Mouse (Mus musculus): ENCODE measurements around the gene 4930453N24Rik. TPM values are rescaled to one million over a fixed set of nuclear protein-coding genes. Genes with fewer than 3 reads are reported as not detected.

The 4930453N24Rik gene
- polyA plus RNA-seq, 1 experiment from 2014 or later = 24.9 TPM

DNA sequence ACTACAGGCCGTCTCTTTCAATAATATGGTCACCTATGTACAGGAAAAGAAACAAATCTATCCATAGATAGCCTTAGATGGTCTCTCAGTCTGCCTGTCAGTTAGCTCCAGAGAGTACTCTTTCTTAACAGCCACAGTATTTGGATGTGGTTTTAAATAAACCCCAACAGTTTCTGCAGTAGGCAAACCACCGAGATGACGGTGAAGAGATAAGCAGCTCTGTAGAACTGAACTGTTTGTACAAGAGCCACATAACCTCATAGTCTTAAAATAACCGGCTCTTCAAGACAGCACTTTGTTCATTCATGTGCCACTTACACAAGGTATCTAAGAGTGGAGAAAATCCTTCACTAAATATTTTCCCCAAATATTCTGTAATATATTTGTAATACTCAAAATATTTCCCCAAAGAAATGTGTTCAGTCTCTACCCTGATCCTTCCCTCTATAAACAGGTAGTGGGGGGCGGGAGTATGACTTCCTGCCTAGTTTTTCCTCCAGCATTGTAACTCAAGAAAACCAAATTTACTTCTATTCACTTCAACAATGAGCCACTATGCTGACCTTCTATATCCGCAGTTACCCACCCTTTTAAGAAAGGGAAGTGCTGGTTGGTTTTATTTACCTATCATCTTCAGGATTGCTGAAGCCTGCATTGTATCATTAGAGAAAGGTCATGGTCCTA is 12.3 kb downstream of the 4930453N24Rik start:
- H3K27me3 ChIP-seq = no peaks in the 10 kb centered on the region
- no peak for ATAC-seq (ENCODE audit: borderline replicate concordance, extremely low read depth, low FRiP score, low TSS enrichment)
- peaks cover 14% of the 10 kb centered on the region for H3K4me1 ChIP-seq
- 35% methylated on average over 6 of the region's 6 CpGs for WGBS
- H3K9me3 ChIP-seq = 0 out of 2 replicates have a peak, but pooled peaks cover 9% of the 10 kb centered on the region
- no peak overlapping the region for H3K4me3 ChIP-seq
- no peak overlapping the region for H3K4me2 ChIP-seq
- H3K9ac ChIP-seq = no peak overlapping the region
- H3K36me3 ChIP-seq = peaks cover 14% of the 10 kb centered on the region
- peak overlapping the region; percentile 64 for H3K27ac ChIP-seq

DNA sequence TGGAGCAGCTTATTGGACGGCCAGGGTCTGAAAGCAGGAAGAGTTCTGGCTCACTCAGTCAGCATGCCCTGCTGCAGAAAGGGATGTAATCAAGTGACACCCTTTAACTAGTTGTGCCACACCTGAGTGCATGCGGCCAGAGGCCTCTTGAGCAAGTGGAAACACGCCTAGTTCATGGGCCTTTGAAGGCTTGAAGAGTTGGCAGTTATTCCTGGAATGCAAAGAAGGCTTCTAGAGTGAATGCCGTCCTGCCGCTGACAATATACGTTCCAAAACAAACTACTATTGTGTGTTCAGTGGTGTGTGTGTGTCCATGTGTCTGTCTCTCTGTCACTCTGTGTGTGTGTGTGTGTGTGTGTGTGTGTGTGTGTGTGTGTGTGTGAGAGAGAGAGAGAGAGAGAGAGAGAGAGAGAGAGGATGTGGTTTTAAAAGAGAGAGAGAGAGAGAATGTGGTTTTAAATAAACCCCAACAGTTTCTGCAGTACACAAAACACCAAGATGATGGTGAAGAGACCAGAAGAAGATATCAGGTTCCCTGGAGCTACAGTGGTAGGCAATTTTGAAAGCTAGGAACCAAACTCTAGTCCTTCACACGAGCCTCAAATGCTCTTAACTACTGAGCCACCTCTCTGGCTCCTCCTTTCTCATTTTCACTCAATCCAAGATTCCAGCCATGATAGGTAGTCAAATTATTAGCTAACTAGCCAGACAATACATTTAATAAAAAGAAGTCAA is 13.1 kb downstream of the 4930453N24Rik start:
- ATAC-seq (ENCODE audit: borderline replicate concordance, extremely low read depth, low FRiP score, low TSS enrichment) = peak; percentile 60
- Histone ChIP-seq H3K36me3 (peaks cover 6% of the 10 kb centered on the region), H3K4me1 (peaks cover 14% of the 10 kb centered on the region), H3K4me3 (no peak overlapping the region), H3K27ac (peak overlapping the region; percentile 64), H3K9me3 (0 out of 2 replicates have a peak, but pooled peaks cover under 1% of the 10 kb centered on the region), H3K27me3 (no peaks in the 10 kb centered on the region), H3K4me2 (no peak overlapping the region), H3K9ac (no peak overlapping the region)
- WGBS = 69% methylated on average over 7 of the region's 7 CpGs

DNA sequence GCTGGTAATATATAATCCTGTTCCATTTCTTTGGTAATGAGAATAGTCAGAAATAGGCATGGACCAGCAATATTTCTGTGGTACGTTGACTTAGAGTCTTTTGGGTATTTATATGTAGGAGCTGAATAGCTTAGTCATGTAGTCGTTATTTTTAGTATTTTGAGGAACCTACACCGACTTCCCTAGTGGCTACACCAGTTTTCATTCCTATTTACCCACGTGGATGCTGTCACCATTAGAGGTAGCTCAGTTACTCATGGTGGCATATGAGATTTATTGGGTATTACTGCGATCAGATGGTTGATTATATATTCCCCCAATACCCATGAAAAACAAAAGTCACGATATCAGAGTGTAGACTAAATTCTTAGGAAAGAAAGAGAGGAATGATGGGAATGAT is 14.6 kb downstream of the 4930453N24Rik start:
- Histone ChIP-seq H3K27ac (no peak overlapping the region), H3K27me3 (no peaks in the 10 kb centered on the region), H3K4me3 (no peak overlapping the region), H3K9me3 (no peaks in the 10 kb centered on the region), H3K4me1 (peaks cover 14% of the 10 kb centered on the region), H3K9ac (no peak overlapping the region), H3K36me3 (no peaks in the 10 kb centered on the region), H3K4me2 (no peak overlapping the region)
- 80% methylated on average over 6 of the region's 6 CpGs for WGBS
- no peak for ATAC-seq (ENCODE audit: borderline replicate concordance, extremely low read depth, low FRiP score, low TSS enrichment)

DNA sequence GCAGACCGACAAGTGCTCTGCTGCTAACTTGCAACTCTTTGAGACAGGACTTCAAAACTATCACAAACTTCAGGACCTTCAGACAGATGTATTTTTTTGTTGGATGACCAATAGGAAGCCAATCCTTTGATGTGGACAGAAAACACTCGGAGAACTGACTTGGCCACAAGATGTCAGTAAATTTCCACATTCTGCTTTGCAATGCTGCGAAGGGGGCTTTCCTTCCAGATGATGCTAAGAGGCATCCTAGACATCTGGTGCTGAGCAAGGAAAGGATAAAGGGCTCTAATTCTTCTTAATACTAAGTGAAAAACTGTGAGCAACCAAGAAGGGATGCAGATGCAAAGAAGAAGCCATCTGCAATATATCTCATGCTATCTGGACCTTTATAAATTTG is 16.2 kb downstream of the 4930453N24Rik start:
- 37% methylated on average over 3 of the region's 3 CpGs for WGBS
- H3K4me3 ChIP-seq = no peak overlapping the region
- H3K27ac ChIP-seq = no peak overlapping the region
- no peaks in the 10 kb centered on the region for H3K9me3 ChIP-seq
- H3K4me2 ChIP-seq = no peak overlapping the region
- no peak; the same call in 1 of the 2 replicates for ATAC-seq (ENCODE audit: borderline replicate concordance, extremely low read depth, low FRiP score, low TSS enrichment)
- no peaks in the 10 kb centered on the region for H3K36me3 ChIP-seq
- no peaks in the 10 kb centered on the region for H3K27me3 ChIP-seq
- H3K4me1 ChIP-seq = peaks cover 14% of the 10 kb centered on the region
- H3K9ac ChIP-seq = no peak overlapping the region

DNA sequence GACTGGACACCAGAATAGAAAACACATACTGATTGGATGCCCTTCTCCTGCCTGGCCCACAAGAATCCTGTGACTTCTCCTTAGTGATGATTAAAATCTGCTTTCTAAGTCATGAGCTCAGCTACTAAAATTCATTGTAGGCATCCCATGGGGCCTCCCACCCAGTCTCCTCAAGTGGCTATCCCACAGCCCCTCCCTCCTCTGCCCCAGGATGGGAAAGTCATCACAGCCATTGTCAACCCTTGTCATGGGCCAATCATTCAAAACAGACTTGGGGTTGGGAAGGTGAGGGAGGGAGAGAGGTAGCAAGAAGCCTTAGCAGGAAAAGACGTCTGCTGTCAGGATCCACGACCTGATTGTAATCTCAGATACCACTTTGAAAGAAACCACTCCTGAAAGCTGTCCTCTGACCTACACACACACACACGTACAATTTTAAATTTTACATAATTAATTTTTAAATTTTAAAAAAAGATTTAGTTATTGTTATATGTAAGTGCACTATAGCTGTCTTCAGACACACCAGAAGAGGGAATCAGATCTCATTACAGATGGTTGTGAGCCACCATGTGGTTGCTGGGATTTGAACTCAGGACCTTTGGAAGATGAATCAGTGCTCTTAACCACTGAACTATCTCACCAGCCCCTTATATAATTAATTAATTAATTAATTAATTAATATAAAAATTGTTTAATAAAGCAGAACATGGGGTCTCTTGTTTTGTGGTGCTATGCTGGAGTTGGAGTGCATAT is 16.8 kb downstream of the 4930453N24Rik start:
- Histone ChIP-seq H3K9me3 (no peaks in the 10 kb centered on the region), H3K4me2 (no peak overlapping the region), H3K36me3 (no peaks in the 10 kb centered on the region), H3K9ac (no peak overlapping the region), H3K4me3 (no peak overlapping the region), H3K4me1 (peaks cover 10% of the 10 kb centered on the region), H3K27me3 (no peaks in the 10 kb centered on the region), H3K27ac (no peak overlapping the region)
- no peak for ATAC-seq (ENCODE audit: borderline replicate concordance, extremely low read depth, low FRiP score, low TSS enrichment)
- 43% methylated on average over 3 of the region's 3 CpGs for WGBS

DNA sequence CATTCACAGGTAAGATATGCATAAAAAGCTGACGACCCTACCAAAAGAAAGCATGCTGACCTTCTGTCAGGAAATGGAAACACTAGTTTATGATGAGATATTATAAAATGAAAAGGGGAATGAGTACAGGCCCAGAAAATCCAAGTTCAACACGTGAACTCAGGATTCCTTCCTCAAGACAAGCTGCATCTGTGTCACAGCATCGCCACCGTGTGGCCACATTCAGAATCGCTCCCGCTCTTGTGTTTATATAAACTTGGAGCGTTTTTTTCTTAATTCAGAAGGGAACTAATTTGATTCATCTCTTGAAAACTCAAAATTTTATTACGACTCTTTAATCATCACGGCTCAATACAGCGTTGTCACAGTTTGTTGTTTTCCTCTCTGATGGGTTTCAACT is 22.7 kb downstream of the 4930453N24Rik start:
- no peak overlapping the region for H3K9ac ChIP-seq
- H3K4me2 ChIP-seq = no peak overlapping the region
- no peak; the same call in 1 of the 2 replicates for ATAC-seq (ENCODE audit: borderline replicate concordance, extremely low read depth, low FRiP score, low TSS enrichment)
- no peaks in the 10 kb centered on the region for H3K9me3 ChIP-seq
- no peaks in the 10 kb centered on the region for H3K4me1 ChIP-seq
- WGBS = 7% methylated on average over 10 of the region's 10 CpGs
- no peaks in the 10 kb centered on the region for H3K27me3 ChIP-seq
- no peaks in the 10 kb centered on the region for H3K36me3 ChIP-seq
- H3K4me3 ChIP-seq = no peak overlapping the region
- H3K27ac ChIP-seq = no peak overlapping the region

DNA sequence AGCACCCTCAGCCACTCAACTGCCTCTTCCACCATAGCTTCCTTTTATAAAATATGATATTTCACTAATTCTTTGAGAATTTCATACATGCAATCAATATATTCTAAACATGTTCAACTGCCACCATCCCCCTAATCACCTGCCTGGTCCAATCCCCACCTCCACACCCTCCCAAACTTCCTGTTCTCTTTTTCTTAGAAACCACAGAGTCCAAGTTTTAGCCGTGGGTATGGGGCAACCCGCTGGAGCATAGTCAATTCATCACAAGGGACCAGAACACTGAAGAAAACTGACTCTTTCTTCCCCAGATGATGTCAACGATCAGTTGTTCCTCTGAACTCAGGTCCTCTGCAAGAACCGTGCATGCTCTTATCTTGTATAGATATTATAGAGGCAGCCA is 25.9 kb downstream of the 4930453N24Rik start:
- Histone ChIP-seq H3K9me3 (no peaks in the 10 kb centered on the region), H3K4me3 (no peak overlapping the region), H3K27ac (no peak overlapping the region), H3K4me1 (no peaks in the 10 kb centered on the region), H3K36me3 (no peaks in the 10 kb centered on the region), H3K27me3 (no peaks in the 10 kb centered on the region), H3K4me2 (no peak overlapping the region), H3K9ac (no peak overlapping the region)
- no peak for ATAC-seq (ENCODE audit: borderline replicate concordance, extremely low read depth, low FRiP score, low TSS enrichment)
- WGBS = 82% methylated on average over 4 of the region's 4 CpGs

DNA sequence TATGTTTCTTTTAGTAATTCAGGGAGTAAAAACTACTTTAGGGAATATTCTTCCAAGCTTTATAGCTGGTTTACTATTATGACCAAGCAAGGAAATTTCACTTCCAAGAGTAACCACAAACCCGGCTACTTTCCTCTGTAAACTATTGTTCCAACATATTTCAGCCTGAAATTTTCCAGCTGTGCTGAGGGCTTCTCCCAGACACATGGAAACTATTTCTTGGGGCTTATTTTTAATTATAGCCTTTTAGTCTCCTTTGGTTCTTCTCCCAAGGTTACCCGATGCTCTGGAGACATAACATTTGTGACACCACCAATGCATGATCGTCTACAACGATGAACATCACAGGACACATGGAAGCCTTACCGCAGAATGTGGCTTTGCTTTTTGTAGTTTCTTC is 33.7 kb downstream of the 4930453N24Rik start:
- no peaks in the 10 kb centered on the region for H3K36me3 ChIP-seq
- H3K27me3 ChIP-seq = no peaks in the 10 kb centered on the region
- no peak for ATAC-seq (ENCODE audit: borderline replicate concordance, extremely low read depth, low FRiP score, low TSS enrichment)
- no peak overlapping the region for H3K9ac ChIP-seq
- WGBS = 71% methylated on average over 5 of the region's 5 CpGs
- H3K4me1 ChIP-seq = no peaks in the 10 kb centered on the region
- H3K9me3 ChIP-seq = no peaks in the 10 kb centered on the region
- no peak overlapping the region for H3K4me2 ChIP-seq
- H3K4me3 ChIP-seq = no peak overlapping the region
- no peak overlapping the region for H3K27ac ChIP-seq

DNA sequence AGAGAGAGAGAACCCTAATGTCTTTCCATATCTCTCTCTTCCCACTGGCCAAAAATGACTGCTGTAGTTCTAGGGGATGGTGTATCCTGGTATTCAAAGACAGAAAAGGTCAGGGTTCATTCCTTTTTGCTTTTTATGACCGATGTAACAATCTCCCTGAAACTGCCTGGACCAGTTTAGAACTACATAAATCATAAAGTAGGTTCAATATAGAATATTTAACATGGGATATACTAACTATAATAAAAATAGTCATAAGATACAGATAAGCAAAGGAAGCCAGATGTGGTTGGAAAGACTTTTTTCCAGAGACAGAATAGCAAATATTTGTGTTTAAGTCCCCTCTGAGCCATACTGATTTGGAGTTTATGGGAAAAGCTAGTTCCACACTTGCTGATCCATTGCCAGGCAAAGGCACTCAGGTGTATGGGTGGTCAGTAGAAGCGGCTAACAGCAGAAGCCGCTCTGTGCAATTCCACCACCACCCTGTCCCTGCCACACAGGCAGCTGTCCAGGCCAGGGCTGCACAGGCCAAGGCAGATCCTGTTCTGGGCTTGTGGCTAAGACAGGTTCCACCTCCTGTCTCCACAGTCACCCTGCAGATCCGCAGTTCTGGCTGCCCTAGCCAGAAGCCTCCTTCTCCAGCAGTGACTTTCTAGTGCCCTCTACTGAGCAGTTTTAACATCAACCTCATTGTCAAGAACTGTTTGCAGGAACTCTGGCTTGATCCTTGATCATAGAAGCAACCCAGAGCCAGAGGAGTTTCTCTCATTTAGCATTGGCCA is 47.5 kb downstream of the 4930453N24Rik start:
- H3K4me3 ChIP-seq = no peak overlapping the region
- peak; percentile 81; the same call in 1 of the 2 replicates for ATAC-seq (ENCODE audit: borderline replicate concordance, extremely low read depth, low FRiP score, low TSS enrichment)
- no peak overlapping the region for H3K4me2 ChIP-seq
- no peaks in the 10 kb centered on the region for H3K36me3 ChIP-seq
- H3K9me3 ChIP-seq = no peaks in the 10 kb centered on the region
- no peaks in the 10 kb centered on the region for H3K27me3 ChIP-seq
- 33% methylated on average over 4 of the region's 4 CpGs for WGBS
- no peak overlapping the region for H3K9ac ChIP-seq
- no peaks in the 10 kb centered on the region for H3K4me1 ChIP-seq
- H3K27ac ChIP-seq = no peak overlapping the region

DNA sequence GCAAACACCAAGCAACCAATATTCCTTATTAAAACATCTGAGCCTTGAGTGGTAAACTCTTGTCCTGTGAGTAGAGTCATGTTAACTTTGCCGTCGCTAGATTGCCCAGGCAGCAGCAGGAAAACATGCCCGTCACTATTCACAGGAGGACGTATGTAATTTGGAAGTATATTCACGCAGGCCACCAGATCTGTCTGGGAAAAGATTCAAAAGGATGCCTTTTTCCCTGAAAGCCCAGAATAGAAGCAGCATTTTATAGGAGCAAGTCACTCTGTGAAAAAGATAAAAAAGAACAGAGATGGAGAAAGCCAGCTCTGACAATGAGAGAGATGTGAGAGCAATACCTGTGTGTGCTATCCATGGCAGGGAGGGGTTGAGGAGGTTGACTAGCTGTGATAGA is 49.4 kb downstream of the 4930453N24Rik start:
- no peak overlapping the region for H3K27ac ChIP-seq
- WGBS = 70% methylated on average over 5 of the region's 5 CpGs
- no peaks in the 10 kb centered on the region for H3K36me3 ChIP-seq
- no peak overlapping the region for H3K4me2 ChIP-seq
- H3K9ac ChIP-seq = no peak overlapping the region
- no peaks in the 10 kb centered on the region for H3K4me1 ChIP-seq
- ATAC-seq (ENCODE audit: borderline replicate concordance, extremely low read depth, low FRiP score, low TSS enrichment) = no peak
- no peaks in the 10 kb centered on the region for H3K27me3 ChIP-seq
- H3K9me3 ChIP-seq = no peaks in the 10 kb centered on the region
- no peak overlapping the region for H3K4me3 ChIP-seq

DNA sequence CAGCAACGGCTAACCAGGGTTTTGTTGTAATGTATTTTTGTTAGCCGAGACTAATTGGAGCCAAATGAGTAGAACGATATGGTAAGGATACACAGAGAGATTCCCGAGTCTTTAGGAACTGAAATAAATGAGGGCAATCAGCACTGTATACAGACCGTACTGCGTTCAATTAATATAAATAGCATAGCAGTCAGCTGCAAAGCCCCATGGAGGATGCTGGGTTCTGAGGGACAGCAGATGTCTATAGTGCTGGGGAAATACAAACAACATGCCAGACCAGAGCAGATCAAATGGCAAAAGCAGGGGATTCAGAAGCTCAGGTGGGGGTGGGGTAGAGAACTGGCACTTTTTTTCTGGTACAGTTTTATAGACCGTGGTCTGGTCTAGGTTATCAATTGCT is 51.9 kb downstream of the 4930453N24Rik start:
- Histone ChIP-seq H3K4me2 (no peak overlapping the region), H3K36me3 (no peaks in the 10 kb centered on the region), H3K9ac (no peak overlapping the region), H3K27me3 (no peaks in the 10 kb centered on the region), H3K4me3 (no peak overlapping the region), H3K27ac (no peak overlapping the region), H3K4me1 (no peaks in the 10 kb centered on the region), H3K9me3 (no peaks in the 10 kb centered on the region)
- ATAC-seq (ENCODE audit: borderline replicate concordance, extremely low read depth, low FRiP score, low TSS enrichment) = no peak
- 47% methylated on average over 7 of the region's 7 CpGs for WGBS
